Mouse (Mus musculus) erythroblast, embryonic 14.5 days (primary cell): Measurements from ENCODE around the gene Sun5.

Source experiments
- GATA1 ChIP-seq: IDR thresholded peaks from 2 replicates; pipeline ENCODE4 v1.6.1; 2012; ENCODE audit warnings: low read length, inconsistent platforms, mixed read lengths
- TAL1 ChIP-seq: IDR thresholded peaks from 3 replicates; pipeline ENCODE4 v1.6.1; 2012; ENCODE audit warnings: low read length, inconsistent platforms, mixed read lengths

GRCm38 (mm10) chr2:153808146-153808545 lies 62.7 kb downstream of the Sun5 start:
- TF ChIP-seq TAL1 (no peak), GATA1 (no peak)
